Mouse (Mus musculus) 416B (cell line): Measurements from ENCODE around the gene Tmed6.
"Not testable (repeated sequence)": the region's sequence is repeated elsewhere in the genome, so short reads cannot be mapped to it uniquely, and the experiment has no call there.

Source experiments
- DNase-seq: peaks from one replicate; pipeline ENCODE4 v3.0.0; 2011; ENCODE audit warnings: low read depth

Tmed6 gene

GRCm38 (mm10) chr8:107065511-107066496 is at the start of gene Tmed6:
Gene Tmed6, minus strand, starts transcription at chr8:107065644.
- DNase-seq = no peak

GRCm38 (mm10) chr8:107115008-107115320 is 49.5 kb upstream of the Tmed6 start:
- no peak for DNase-seq

- peak; percentile 91 for DNase-seq
Observed at GRCm38 (mm10) chr8:107114150-107115007, 48.9 kb upstream of the Tmed6 start.

- DNase-seq = no peak
Observed at GRCm38 (mm10) chr8:107113209-107113608, 47.8 kb upstream of the Tmed6 start.

- peak; percentile 62 for DNase-seq
Observed at GRCm38 (mm10) chr8:107111340-107112105, 46.1 kb upstream of the Tmed6 start.

- DNase-seq = no peak
Observed at GRCm38 (mm10) chr8:107110629-107111330, 45.3 kb upstream of the Tmed6 start.

- peak; percentile 52 for DNase-seq
Observed at GRCm38 (mm10) chr8:107109816-107110435, 44.5 kb upstream of the Tmed6 start.

- DNase-seq = no peak
Observed at GRCm38 (mm10) chr8:107108978-107109720, 43.7 kb upstream of the Tmed6 start.

- not testable (repeated sequence) for DNase-seq
Observed at GRCm38 (mm10) chr8:107108089-107108488, 42.6 kb upstream of the Tmed6 start.

GRCm38 (mm10) chr8:107104547-107104946 is 39.1 kb upstream of the Tmed6 start:
- peak; percentile 76 for DNase-seq

GRCm38 (mm10) chr8:107100635-107101034 is 35.2 kb upstream of the Tmed6 start:
- no peak for DNase-seq

- DNase-seq = peak; percentile 96
Observed at GRCm38 (mm10) chr8:107096366-107097036, 31.1 kb upstream of the Tmed6 start, which contains the start of gene Terf2. Gene Terf2, minus strand, starts transcription at chr8:107096547.

- DNase-seq = peak; percentile 71
Observed at GRCm38 (mm10) chr8:107095717-107096365, 30.4 kb upstream of the Tmed6 start.

- DNase-seq = no peak
Observed at GRCm38 (mm10) chr8:107090531-107090930, 25.1 kb upstream of the Tmed6 start.

- no peak for DNase-seq
Observed at GRCm38 (mm10) chr8:107088526-107089063, 23.2 kb upstream of the Tmed6 start.

GRCm38 (mm10) chr8:107086018-107086417 is 20.6 kb upstream of the Tmed6 start:
- no peak for DNase-seq

GRCm38 (mm10) chr8:107085358-107085757 is 19.9 kb upstream of the Tmed6 start:
- peak; percentile 31 for DNase-seq

GRCm38 (mm10) chr8:107076239-107076888 is 10.9 kb upstream of the Tmed6 start:
- no peak for DNase-seq
